Mouse (Mus musculus): ENCODE measurements around the gene Efhb. TPM values are rescaled to one million over a fixed set of nuclear protein-coding genes. Genes with fewer than 3 reads are reported as not detected.

The Efhb gene
- polyA plus RNA-seq, 1 experiment from 2014 or later: 0.11 TPM

GRCm38 (mm10) chr17:53387581-53388473, 75.3 kb downstream of the Efhb start:
- DNase-seq: no peak
- Histone ChIP-seq H3K9me3 (ENCODE audit: low read length) (no peaks in the 10 kb centered on the region), H3K9ac (replicated peaks) (no peak overlapping the region), H3K27ac (ENCODE audit: low read depth) (no peak overlapping the region), H3K4me2 (ENCODE audit: low read depth, low read length) (no peak overlapping the region), H3K4me1 (ENCODE audit: insufficient read depth) (no peaks in the 10 kb centered on the region), H3K4me3 (ENCODE audit: low read depth, low read length) (no peak overlapping the region), H3K27me3 (ENCODE audit: insufficient read depth, low read length) (no peaks in the 10 kb centered on the region), H3K36me3 (replicated peaks; ENCODE audit: insufficient read depth, low read length) (no peaks in the 10 kb centered on the region)
- no peak for TF ChIP-seq EP300 (IDR thresholded peaks at IDR 0.05; ENCODE audit: low read depth)
- peak; percentile 51 for TF ChIP-seq CTCF (IDR thresholded peaks at IDR 0.05; ENCODE audit: low read depth)
- ATAC-seq: no peak
- 41% methylated on average over 6 of the region's 6 CpGs for WGBS (ENCODE audit: insufficient replicate concordance)

- Histone ChIP-seq H3K9me3 (ENCODE audit: low read length) (no peaks in the 10 kb centered on the region), H3K4me2 (ENCODE audit: low read depth, low read length) (no peak overlapping the region), H3K27me3 (ENCODE audit: insufficient read depth, low read length) (no peaks in the 10 kb centered on the region), H3K4me1 (ENCODE audit: insufficient read depth) (no peaks in the 10 kb centered on the region), H3K27ac (ENCODE audit: low read depth) (no peak overlapping the region), H3K4me3 (ENCODE audit: low read depth, low read length) (no peak overlapping the region), H3K9ac (replicated peaks) (no peak overlapping the region), H3K36me3 (replicated peaks; ENCODE audit: insufficient read depth, low read length) (no peaks in the 10 kb centered on the region)
- ATAC-seq (no peak), DNase-seq (no peak)
- WGBS (ENCODE audit: insufficient replicate concordance): 66% methylated on average over 6 of the region's 6 CpGs
- TF ChIP-seq EP300 (IDR thresholded peaks at IDR 0.05; ENCODE audit: low read depth): no peak
- TF ChIP-seq CTCF (IDR thresholded peaks at IDR 0.05; ENCODE audit: low read depth): no peak
Measured at GRCm38 (mm10) chr17:53386863-53387262, 76.3 kb downstream of the Efhb start.

- TF ChIP-seq EP300 (IDR thresholded peaks at IDR 0.05; ENCODE audit: low read depth) (no peak), CTCF (IDR thresholded peaks at IDR 0.05; ENCODE audit: low read depth) (no peak)
- no peak overlapping the region for H3K9ac ChIP-seq (replicated peaks)
- H3K36me3 ChIP-seq (replicated peaks; ENCODE audit: insufficient read depth, low read length): no peaks in the 10 kb centered on the region
- no peak overlapping the region for H3K4me3 ChIP-seq (ENCODE audit: low read depth, low read length)
- H3K9me3 ChIP-seq (ENCODE audit: low read length): no peaks in the 10 kb centered on the region
- H3K27me3 ChIP-seq (ENCODE audit: insufficient read depth, low read length): no peaks in the 10 kb centered on the region
- DNase-seq: no peak
- no peaks in the 10 kb centered on the region for H3K4me1 ChIP-seq (ENCODE audit: insufficient read depth)
- no peak overlapping the region for H3K4me2 ChIP-seq (ENCODE audit: low read depth, low read length)
- H3K27ac ChIP-seq (ENCODE audit: low read depth): no peak overlapping the region
- 70% methylated on average over 6 of the region's 6 CpGs for WGBS (ENCODE audit: insufficient replicate concordance)
- ATAC-seq: no peak
Measured at GRCm38 (mm10) chr17:53364111-53364510, 99.0 kb downstream of the Efhb start.

Other genes with a start within 250 kb of the Efhb start
- gene Rab5a, start 15.9 kb upstream of the Efhb start, polyA plus RNA-seq (2015; fragmentation: Nextera tagmentation; extraction: Ambion mirVana): 32.6 and 35.2 TPM in 2 replicates
- gene Pp2d1, start 76.1 kb upstream of the Efhb start, polyA plus RNA-seq (2015; fragmentation: Nextera tagmentation; extraction: Ambion mirVana): not detected in 2 replicates
- gene Kat2b, start 103.5 kb upstream of the Efhb start, polyA plus RNA-seq (2015; fragmentation: Nextera tagmentation; extraction: Ambion mirVana): 5.5 and 6.2 TPM in 2 replicates
- gene Sgo1, start 226.0 kb upstream of the Efhb start, polyA plus RNA-seq (2015; fragmentation: Nextera tagmentation; extraction: Ambion mirVana): 21.4 and 24.6 TPM in 2 replicates